Mouse (Mus musculus) cortical plate, adult 2 months (tissue): ENCODE results near the gene Gm12185.

Experiments
- CTCF ChIP-seq: fragments of 200-500 bp; IDR thresholded peaks from 2 replicates; pipeline ENCODE4 v1.5.1; 2011; ENCODE audit warnings: mild to moderate bottlenecking, control low read depth, low read length; ENCODE audit not compliant: insufficient read depth; ENCODE audit errors: extremely low read depth
- POLR2A ChIP-seq: fragments of 200-500 bp; IDR thresholded peaks from 2 replicates; pipeline ENCODE4 v1.6.1; 2011; ENCODE audit warnings: mild to moderate bottlenecking, low read length, control low read depth; ENCODE audit not compliant: insufficient read depth; ENCODE audit errors: extremely low read depth

DNA sequence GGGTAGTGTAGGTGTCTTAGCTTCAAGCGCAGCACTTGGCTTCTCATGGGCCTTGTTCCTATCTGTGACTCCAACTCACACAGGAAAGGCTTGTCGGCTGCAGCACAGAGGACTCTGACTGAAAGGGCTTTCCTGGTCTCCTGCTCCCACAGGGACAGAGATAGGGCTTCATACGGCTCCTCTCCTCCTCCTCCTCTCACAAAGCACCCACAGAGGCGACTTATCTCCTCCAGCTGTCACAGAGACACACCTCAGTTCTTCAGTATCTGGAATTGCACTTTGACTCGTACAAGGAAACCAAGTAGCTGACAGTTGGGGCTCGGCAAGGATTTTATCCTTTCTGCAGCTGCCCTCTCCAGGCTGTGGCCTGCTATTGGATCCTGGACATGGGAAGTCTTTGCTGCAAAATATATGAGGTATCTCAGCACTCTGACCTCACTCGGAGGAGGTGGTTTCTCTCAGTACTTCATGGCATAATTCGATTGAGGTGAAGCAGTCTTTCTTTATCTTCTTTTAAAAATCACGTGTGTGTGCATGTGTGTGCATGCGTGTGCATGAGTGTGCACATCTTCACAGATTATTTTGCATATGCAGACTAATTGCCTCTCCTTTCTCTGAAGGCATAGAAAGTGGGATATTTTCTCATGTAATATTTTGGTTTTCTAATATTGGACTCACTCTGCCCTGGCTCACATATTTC, 118.3 kb downstream of the Gm12185 start:
- TF ChIP-seq POLR2A = no peak
- no peak for TF ChIP-seq CTCF
